Mouse (Mus musculus): ENCODE measurements around the gene Proca1.

Gene Proca1

GRCm38 (mm10) chr11:78193113-78193512 is at the start of gene Proca1:
Proca1 (plus strand) TSS chr11:78193392.
- DNase-seq (ENCODE audit: low spot score in 2 of 2): no peak

- no peak for DNase-seq (ENCODE audit: low spot score in 2 of 2)
Measured at GRCm38 (mm10) chr11:78143520-78143919, 49.7 kb upstream of the Proca1 start.

GRCm38 (mm10) chr11:78146168-78146567 is 47.0 kb upstream of the Proca1 start:
- no peak for DNase-seq (ENCODE audit: low spot score in 2 of 2)

- DNase-seq (ENCODE audit: low spot score in 2 of 2): no peak
Measured at GRCm38 (mm10) chr11:78146707-78147543, 46.3 kb upstream of the Proca1 start.

- peak in 1 of 2 experiments; percentile 70 for DNase-seq (ENCODE audit: low spot score in 2 of 2)
Measured at GRCm38 (mm10) chr11:78151161-78151560, 42.0 kb upstream of the Proca1 start.

GRCm38 (mm10) chr11:78152299-78153231 is 40.6 kb upstream of the Proca1 start:
- DNase-seq (ENCODE audit: low spot score in 2 of 2): peak in 1 of 2 experiments; percentile 25

- DNase-seq (ENCODE audit: low spot score in 2 of 2): no peak
Measured at GRCm38 (mm10) chr11:78153778-78154177, 39.4 kb upstream of the Proca1 start.

- no peak for DNase-seq (ENCODE audit: low spot score in 2 of 2)
Measured at GRCm38 (mm10) chr11:78155674-78156073, 37.5 kb upstream of the Proca1 start.

- no peak for DNase-seq (ENCODE audit: low spot score in 2 of 2)
Measured at GRCm38 (mm10) chr11:78156156-78156699, 37.0 kb upstream of the Proca1 start.

GRCm38 (mm10) chr11:78159096-78159495 is 34.1 kb upstream of the Proca1 start:
- DNase-seq (ENCODE audit: low spot score in 2 of 2): peak; percentile 69 to 84

GRCm38 (mm10) chr11:78159557-78159956 is 33.6 kb upstream of the Proca1 start:
- DNase-seq (ENCODE audit: low spot score in 2 of 2): no peak

- DNase-seq (ENCODE audit: low spot score in 2 of 2): peak in 1 of 2 experiments; percentile 21
Measured at GRCm38 (mm10) chr11:78160171-78160570, 33.0 kb upstream of the Proca1 start.

GRCm38 (mm10) chr11:78160675-78161074 is 32.5 kb upstream of the Proca1 start:
- DNase-seq (ENCODE audit: low spot score in 2 of 2): no peak

- DNase-seq (ENCODE audit: low spot score in 2 of 2): no peak
Measured at GRCm38 (mm10) chr11:78161169-78161568, 32.0 kb upstream of the Proca1 start.

GRCm38 (mm10) chr11:78161968-78162367 is 31.2 kb upstream of the Proca1 start:
- DNase-seq (ENCODE audit: low spot score in 2 of 2): no peak

- peak; percentile 27 to 28 for DNase-seq (ENCODE audit: low spot score in 2 of 2)
Measured at GRCm38 (mm10) chr11:78162504-78162903, 30.7 kb upstream of the Proca1 start.

GRCm38 (mm10) chr11:78163045-78163444 is 30.1 kb upstream of the Proca1 start:
- DNase-seq (ENCODE audit: low spot score in 2 of 2): peak in 1 of 2 experiments; percentile 17

GRCm38 (mm10) chr11:78163681-78164603 is 29.2 kb upstream of the Proca1 start:
- DNase-seq (ENCODE audit: low spot score in 2 of 2): peak; percentile 56 to 67

- DNase-seq (ENCODE audit: low spot score in 2 of 2): no peak
Measured at GRCm38 (mm10) chr11:78164604-78164923, 28.6 kb upstream of the Proca1 start.

GRCm38 (mm10) chr11:78164924-78165760 is 28.1 kb upstream of the Proca1 start, which contains the start of gene Traf4:
Traf4 (minus strand) TSS chr11:78165589.
- DNase-seq (ENCODE audit: low spot score in 2 of 2): peak; percentile 86 to 90
